Mouse (Mus musculus) CH12.LX (cell line): ENCODE results near the gene Mrpl39. TPM values are rescaled to one million over a fixed set of nuclear protein-coding genes. Genes with fewer than 3 reads are reported as not detected.

Source experiments
- DNase-seq: peaks from one replicate; pipeline ENCODE4 v3.0.0-alpha.2; 2013; ENCODE audit errors: extremely low read depth
- H3K27ac ChIP-seq: 2 replicates; pipeline ENCODE4 v1.5.1; 2012; ENCODE audit warnings: low read depth, mild to moderate bottlenecking, control low read depth, moderate library complexity; ENCODE audit not compliant: insufficient read depth
- H3K27me3 ChIP-seq: replicated peaks from 2 replicates; pipeline ENCODE3; 2012; ENCODE audit warnings: inconsistent platforms
- H3K36me3 ChIP-seq, 2 experiments: replicated peaks in 1 of 2; 2 replicates each; pipeline versions ENCODE3 to v1.6.1; 2012; ENCODE audit warnings: inconsistent platforms in 1 of 2, low read length in 1 of 2, mild to moderate bottlenecking in 1 of 2, mixed read lengths in 1 of 2, moderate library complexity in 1 of 2; ENCODE audit not compliant: control insufficient read depth in 1 of 2, insufficient read depth in 1 of 2
- H3K4me1 ChIP-seq, 2 experiments: 2 replicates each; pipeline ENCODE4 v1.6.1; 2012; ENCODE audit warnings: inconsistent platforms in 1 of 2, moderate library complexity in 1 of 2; ENCODE audit not compliant: insufficient read depth in 2 of 2, control insufficient read depth in 1 of 2
- H3K4me2 ChIP-seq: 2 replicates; pipeline ENCODE4 v1.6.1; 2012; ENCODE audit warnings: low read depth, mild to moderate bottlenecking, control low read depth; ENCODE audit not compliant: poor library complexity, insufficient read depth, severe bottlenecking
- H3K4me3 ChIP-seq, 3 experiments: fragments of 150-350 bp in 1 of 3; sonication (generic) in 1 of 3; replicated peaks in 1 of 3; 2 replicates each; pipeline versions ENCODE3 to v1.5.1; 2011 to 2012; ENCODE audit warnings: low read depth in 2 of 3, low read length in 2 of 3, mild to moderate bottlenecking in 2 of 3, moderate library complexity in 2 of 3, control low read depth in 1 of 3, improper control_type of control experiment in 1 of 3, inconsistent platforms in 1 of 3, mixed read lengths in 1 of 3; ENCODE audit not compliant: poor library complexity in 1 of 3
- H3K79me2 ChIP-seq: replicated peaks from 2 replicates; pipeline ENCODE4 v1.6.1; 2012; ENCODE audit warnings: mild to moderate bottlenecking, moderate library complexity; ENCODE audit not compliant: control insufficient read depth, poor library complexity, insufficient read depth, severe bottlenecking; ENCODE audit errors: extremely low read depth
- H3K9ac ChIP-seq: 2 replicates; pipeline ENCODE4 v1.6.1; 2012; ENCODE audit warnings: low read depth, mild to moderate bottlenecking, control low read depth, moderate library complexity; ENCODE audit not compliant: insufficient read depth
- H3K9me3 ChIP-seq: replicated peaks from 2 replicates; pipeline ENCODE3; 2012; ENCODE audit warnings: low read length, inconsistent platforms, mixed read lengths
- BHLHE40 ChIP-seq: IDR thresholded peaks from 2 replicates; pipeline ENCODE4 v1.6.1; 2011; ENCODE audit warnings: mild to moderate bottlenecking, low read depth, low read length, improper control_type of control experiment
- CHD2 ChIP-seq: IDR thresholded peaks from 2 replicates; pipeline ENCODE4 v1.6.1; 2011; ENCODE audit warnings: low read length, improper control_type of control experiment
- E2F4 ChIP-seq: IDR thresholded peaks from 2 replicates; pipeline ENCODE4 v1.6.1; 2011; ENCODE audit warnings: low read depth, low read length, improper control_type of control experiment; ENCODE audit not compliant: insufficient replicate concordance
- ELF1 ChIP-seq: IDR thresholded peaks from 2 replicates; pipeline ENCODE4 v1.6.1; 2014; ENCODE audit warnings: low read depth, mild to moderate bottlenecking, inconsistent platforms, low read length, improper control_type of control experiment
- EP300 ChIP-seq: IDR thresholded peaks from 2 replicates; pipeline ENCODE4 v1.6.1; 2011; ENCODE audit warnings: low read length, improper control_type of control experiment
- GABPA ChIP-seq: IDR thresholded peaks from 2 replicates; pipeline ENCODE4 v1.6.1; 2012; ENCODE audit warnings: low read depth, low read length, improper control_type of control experiment, inconsistent platforms; ENCODE audit not compliant: insufficient replicate concordance
- JUND ChIP-seq: conservative IDR thresholded peaks from 2 replicates; pipeline ENCODE4 v1.6.1; 2011; ENCODE audit warnings: low read depth, low read length, improper control_type of control experiment
- MEF2A ChIP-seq: IDR thresholded peaks from 2 replicates; pipeline ENCODE4 v1.6.1; 2014; ENCODE audit warnings: low read depth, mild to moderate bottlenecking, inconsistent platforms, low read length, improper control_type of control experiment, borderline replicate concordance
- NELFE ChIP-seq: IDR thresholded peaks from 2 replicates; pipeline ENCODE4 v1.6.1; 2011; ENCODE audit warnings: low read depth, low read length, improper control_type of control experiment
- NRF1 ChIP-seq: IDR thresholded peaks from 2 replicates; pipeline ENCODE4 v1.6.1; 2014; ENCODE audit warnings: low read depth, mild to moderate bottlenecking, inconsistent platforms, low read length, improper control_type of control experiment, moderate library complexity
- TBP ChIP-seq: conservative IDR thresholded peaks from 2 replicates; pipeline ENCODE4 v1.6.1; 2011; ENCODE audit warnings: low read depth, low read length, improper control_type of control experiment
- TCF12 ChIP-seq: IDR thresholded peaks from 2 replicates; pipeline ENCODE4 v1.6.1; 2014; ENCODE audit warnings: low read depth, mild to moderate bottlenecking, inconsistent platforms, low read length, improper control_type of control experiment
- UBTF ChIP-seq: IDR thresholded peaks from 2 replicates; pipeline ENCODE4 v1.6.1; 2012; ENCODE audit warnings: low read depth, mild to moderate bottlenecking, inconsistent platforms, low read length, improper control_type of control experiment, moderate library complexity
- dilution Hi-C: fragments of 300-500 bp; cut with MboI; formaldehyde crosslinking; loops from 2 replicates; pipeline ENCODE4 v1.14.3; 2020; ENCODE audit warnings: low sequenced_read_pairs; ENCODE audit not compliant: extremely low pct_unique_long_range_greater_than_20kb, extremely low pct_ligation_motif_present
- in situ Hi-C: fragments of 300-500 bp; cut with MboI; formaldehyde crosslinking; loops from 3 replicates; pipeline ENCODE4 v1.14.3; 2019; ENCODE audit warnings: low sequenced_read_pairs, low pct_ligation_motif_present, low pct_unique_long_range_greater_than_20kb, mixed read lengths
- polyA plus RNA-seq: library from polyadenylated mRNA; unstranded; fragments of >175 nt; gene quantifications from 2 replicates; pipeline ENCODE4 v1.2.1, GENCODE M21; 2012; ENCODE audit warnings: low read depth; ENCODE audit not compliant: insufficient read length
- total RNA-seq, 2 experiments: library from RNA; depleted of rRNA; stranded (reverse); fragments of 300-350 nt in 1 of 2; fragments of >200 nt in 1 of 2; gene quantifications; 2 replicates each; pipeline ENCODE4 v1.2.3; 2012 to 2014

The Mrpl39 gene
- total and polyA plus RNA-seq, 3 experiments, result 102 to 123 (median 110) TPM

DNA sequence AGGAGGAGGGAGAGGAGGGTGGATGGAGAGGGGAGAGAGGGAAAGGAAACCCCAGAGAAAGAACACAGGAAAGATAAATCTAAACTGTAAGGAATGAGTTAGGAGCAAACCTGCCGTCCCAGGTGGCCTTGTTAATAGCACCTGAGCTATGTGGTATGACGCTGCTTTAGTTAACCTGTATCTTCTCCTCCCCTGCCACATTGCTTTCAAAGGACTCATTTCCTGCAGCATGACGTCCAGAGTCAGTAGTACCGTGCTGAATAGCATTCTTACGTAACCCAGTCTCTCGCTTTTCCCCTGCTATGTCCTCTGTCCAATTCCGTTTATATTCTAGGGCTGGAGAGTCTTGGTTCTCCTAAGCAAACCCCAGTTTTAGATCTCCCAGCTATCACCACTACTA, 35.3 kb upstream of the Mrpl39 start:
- no peak for TF ChIP-seq MEF2A
- no peaks in the 10 kb centered on the region for H3K9me3 ChIP-seq
- no peak overlapping the region for H3K9ac ChIP-seq
- H3K79me2 ChIP-seq, result no peaks in the 10 kb centered on the region
- H3K4me3 ChIP-seq, result no peak overlapping the region
- dilution Hi-C loops (no loop called here), in situ Hi-C loops (loop anchor here (5.0 kb wide), 1 partner anchor 36 kb away; no protein-coding TSS in a partner anchor)
- no peak overlapping the region for H3K4me2 ChIP-seq
- H3K27me3 ChIP-seq, result no peaks in the 10 kb centered on the region
- H3K36me3 ChIP-seq, result peaks cover 0 to 2% of the 10 kb centered on the region in 2 experiments
- no peak overlapping the region for H3K27ac ChIP-seq
- no peak for DNase-seq
- H3K4me1 ChIP-seq, result no peaks in the 10 kb centered on the region

DNA sequence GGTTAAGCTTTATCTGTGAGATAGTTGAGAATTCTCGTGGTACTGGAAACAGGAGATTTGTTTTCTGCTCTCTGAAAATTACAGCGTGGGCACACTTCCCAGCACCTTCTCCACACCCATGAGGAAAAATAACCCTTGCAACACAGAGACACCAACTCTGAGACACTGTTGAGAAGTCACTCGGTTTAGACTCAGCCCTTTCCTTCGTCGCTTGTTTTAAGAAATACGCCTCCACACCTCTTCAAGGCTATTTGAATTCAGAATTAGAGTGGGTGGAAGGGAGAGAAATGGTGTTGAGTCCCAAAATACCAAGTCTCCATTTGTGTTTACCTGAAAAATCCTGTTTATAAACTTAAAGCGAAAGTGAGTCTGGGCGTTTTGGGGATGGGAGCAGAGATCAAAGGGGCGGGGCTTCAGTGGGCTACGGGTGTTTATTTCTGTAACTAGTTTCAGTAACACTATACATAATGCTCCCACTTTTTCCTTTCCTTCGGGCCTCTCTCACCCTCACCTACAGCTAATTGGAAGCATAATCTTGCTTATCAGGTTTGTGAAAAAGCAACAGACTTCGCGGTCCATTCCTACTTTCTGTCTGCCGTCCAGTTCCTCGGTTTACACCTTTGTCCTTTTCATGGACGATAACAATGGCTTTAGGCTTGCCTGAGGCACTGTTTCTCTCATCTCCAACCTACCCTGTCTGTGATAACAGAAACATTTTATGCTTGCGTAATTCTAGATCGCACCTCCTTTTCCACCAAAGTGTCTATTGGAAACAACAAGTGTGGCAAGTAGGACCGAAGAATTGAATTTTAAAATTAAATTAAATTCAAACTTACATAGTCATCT, 34.3 kb upstream of the Mrpl39 start:
- no peak for TF ChIP-seq NRF1
- no peak for TF ChIP-seq TBP
- no peak for TF ChIP-seq CHD2
- TF ChIP-seq JUND, result no peak
- TF ChIP-seq BHLHE40, result no peak
- TF ChIP-seq EP300, result no peak
- TF ChIP-seq UBTF, result no peak
- TF ChIP-seq ELF1, result no peak
- TF ChIP-seq GABPA, result no peak
- TF ChIP-seq E2F4, result no peak
- TF ChIP-seq NELFE, result no peak
- TF ChIP-seq TCF12, result no peak
- TF ChIP-seq, all 38 proteins: peak for 0
- Histone ChIP-seq H3K4me1 (no peaks in the 10 kb centered on the region), H3K9ac (0 out of 2 replicates have a peak overlapping the region, but pooled peaks have one; percentile 1), H3K4me2 (peak overlapping the region; percentile 37), H3K27ac (no peak overlapping the region), H3K9me3 (no peaks in the 10 kb centered on the region), H3K79me2 (no peaks in the 10 kb centered on the region), H3K4me3 (no peak overlapping the region), H3K27me3 (no peaks in the 10 kb centered on the region), H3K36me3 (peaks cover 0 to 2% of the 10 kb centered on the region in 2 experiments)
- dilution Hi-C loops, result no loop called here
- no peak for DNase-seq
- in situ Hi-C loops, result loop anchor here (5.0 kb wide), 1 partner anchor 37 kb away; no protein-coding TSS in a partner anchor
